Mouse (Mus musculus) T-cell, adult 66 days (primary cell): ENCODE data around the gene AU018091. TPM values are rescaled to one million over a fixed set of nuclear protein-coding genes. Genes with fewer than 3 reads are reported as not detected.

Experiments used
- total RNA-seq, 2 experiments: library from RNA; stranded (reverse); gene quantifications; 3 replicates in 1 of 2; 4 replicates in 1 of 2; pipeline ENCODE4 v1.2.4; 2023

Gene AU018091
- total RNA-seq = not detected

DNA sequence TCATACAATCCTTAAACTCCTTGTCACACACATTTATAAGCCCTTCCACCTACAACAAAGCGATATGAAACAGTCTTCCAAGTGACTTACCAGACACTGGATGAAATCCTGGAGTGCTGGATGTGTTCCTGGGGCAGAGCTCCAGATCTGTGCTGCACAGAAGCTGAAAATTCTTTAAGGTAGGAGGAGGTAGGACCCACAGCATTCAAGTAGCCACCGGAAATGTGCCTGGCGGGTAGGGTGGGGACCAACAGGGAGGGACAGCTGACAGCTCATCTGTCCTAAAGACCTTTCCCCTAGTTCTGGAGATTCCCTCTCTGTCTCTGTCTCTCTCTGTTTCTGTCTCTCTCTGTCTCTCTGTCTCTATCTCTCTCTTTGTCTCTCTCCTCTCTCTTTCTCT lies at the start of gene AU018091:
Gene AU018091 (minus strand): TSS at position 279 of the 400 bp plus-strand sequence.

Other genes starting within 250 kb of the AU018091 start
- not detected for gene Nlrp12, start 80.5 kb upstream of the AU018091 start, total RNA-seq
- gene Myadm, start 119.9 kb upstream of the AU018091 start, total RNA-seq = 1 to 10 TPM; 6.0 to 6.3 TPM
- 1 to 10 TPM in 1 of 2 experiments, under 1 TPM in 1; 0.41 to 1.3 TPM for gene Prkcg, start 120.0 kb upstream of the AU018091 start, total RNA-seq
- gene Cacng7, start 163.8 kb upstream of the AU018091 start, total RNA-seq = not detected
- not detected for gene Cacng8, start 221.5 kb upstream of the AU018091 start, total RNA-seq